Mouse (Mus musculus) frontal cortex, adult 2 months (tissue): ENCODE results near the gene Cxcl1. TPM values are rescaled to one million over a fixed set of nuclear protein-coding genes. Genes with fewer than 3 reads are reported as not detected.

ENCODE experiments used
- DNase-seq, 2 experiments: peaks; one replicate each; pipeline ENCODE4 v3.0.0; 2022; ENCODE audit warnings: low spot score in 1 of 2; ENCODE audit errors: extremely low spot score in 1 of 2
- polyA plus RNA-seq: library from polyadenylated mRNA; depleted of rRNA; stranded (reverse); fragments of >200 nt; gene quantifications from 2 replicates; pipeline ENCODE4 v1.2.3, GENCODE M21; 2012

Gene Cxcl1
- polyA plus RNA-seq, 1 experiment, result 0.32 TPM

GRCm38 (mm10) chr5:90884628-90885242 lies 6.3 kb upstream of the Cxcl1 start:
- DNase-seq, result no peak

DNA sequence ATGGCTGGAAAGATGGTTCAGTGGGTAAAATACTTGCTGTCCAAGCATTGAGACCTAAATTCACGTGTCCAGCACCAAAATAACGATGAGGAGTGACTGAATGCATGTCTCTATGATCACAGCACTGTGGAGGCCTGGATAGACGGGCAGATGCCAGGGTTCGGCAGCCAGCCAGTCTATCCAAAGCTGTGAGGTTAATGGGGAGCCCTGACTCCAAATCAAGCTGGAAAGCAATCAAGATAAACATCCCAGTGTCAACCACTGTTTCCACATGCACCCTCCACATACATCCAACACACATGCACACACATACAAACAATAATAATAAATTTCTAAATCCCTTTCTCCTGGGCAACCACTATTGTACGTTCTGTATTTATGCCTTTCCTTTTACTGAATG lies 2.4 kb upstream of the Cxcl1 start:
- no peak for DNase-seq

DNA sequence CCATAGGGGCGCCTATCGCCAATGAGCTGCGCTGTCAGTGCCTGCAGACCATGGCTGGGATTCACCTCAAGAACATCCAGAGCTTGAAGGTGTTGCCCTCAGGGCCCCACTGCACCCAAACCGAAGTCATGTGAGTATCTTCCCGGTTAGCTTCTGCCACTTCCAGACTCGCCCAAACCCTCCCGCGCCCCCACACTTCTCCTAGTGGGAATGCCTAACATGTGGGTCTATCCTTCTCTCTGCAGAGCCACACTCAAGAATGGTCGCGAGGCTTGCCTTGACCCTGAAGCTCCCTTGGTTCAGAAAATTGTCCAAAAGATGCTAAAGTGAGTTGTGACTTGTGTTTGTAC lies 398 bp downstream of the Cxcl1 start:
- DNase-seq, result no peak

DNA sequence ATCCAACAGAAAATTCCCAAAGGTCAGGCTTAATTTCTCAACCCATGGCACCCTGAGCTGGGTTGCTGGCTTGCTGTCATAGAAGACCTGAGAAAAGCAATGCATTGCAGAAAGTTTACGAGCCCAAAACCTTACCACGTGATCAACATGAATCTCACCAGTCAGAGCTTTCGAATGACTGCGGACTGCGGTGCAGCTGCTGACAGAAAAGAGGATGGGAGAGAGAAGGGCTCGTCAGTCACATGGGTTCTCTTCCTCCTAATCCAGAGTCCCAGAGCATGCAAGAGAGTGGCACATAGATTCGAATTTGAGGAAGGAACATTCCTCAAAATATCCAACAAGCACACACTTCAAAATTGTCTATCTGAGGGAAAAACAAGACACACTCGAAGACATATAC lies 3.2 kb downstream of the Cxcl1 start:
- no peak for DNase-seq

DNA sequence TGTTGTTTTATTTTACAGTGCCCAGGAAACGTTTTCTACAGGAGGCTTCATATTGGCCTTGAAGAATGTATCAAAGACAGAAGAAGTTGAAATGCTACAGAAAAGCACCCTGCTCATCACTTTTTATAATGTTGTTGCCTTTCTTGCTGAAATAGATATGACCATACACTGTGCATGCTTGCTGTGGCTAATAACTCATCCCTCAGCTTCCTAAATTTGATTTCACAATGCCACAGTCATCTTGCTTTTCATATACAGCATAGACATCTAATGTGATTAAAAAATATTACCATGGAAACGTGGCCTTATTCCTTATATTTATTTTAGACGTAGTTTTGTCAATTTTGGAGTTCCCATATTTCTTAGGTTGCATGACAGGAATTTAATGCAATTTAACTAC lies 6.4 kb downstream of the Cxcl1 start:
- no peak for DNase-seq

DNA sequence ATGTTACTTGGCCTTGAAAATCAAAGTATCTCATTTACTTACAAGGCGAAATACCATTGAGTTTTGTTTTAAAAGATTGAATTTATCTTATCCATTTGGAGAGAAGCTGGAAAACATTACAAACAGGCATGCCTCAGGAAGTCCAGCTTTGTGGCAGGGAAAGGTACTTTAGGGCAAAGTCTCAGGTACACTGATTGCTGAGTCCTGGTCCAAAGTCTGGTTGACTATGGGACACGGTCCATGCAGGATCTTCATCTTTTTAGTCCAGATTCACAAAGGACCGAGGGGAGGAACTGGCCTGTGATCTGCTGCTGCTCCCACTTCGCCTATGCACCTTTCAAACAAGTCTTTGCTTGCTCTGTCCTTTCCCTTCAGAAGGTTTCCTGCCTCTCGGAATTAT lies 8.3 kb downstream of the Cxcl1 start:
- DNase-seq, result no peak

DNA sequence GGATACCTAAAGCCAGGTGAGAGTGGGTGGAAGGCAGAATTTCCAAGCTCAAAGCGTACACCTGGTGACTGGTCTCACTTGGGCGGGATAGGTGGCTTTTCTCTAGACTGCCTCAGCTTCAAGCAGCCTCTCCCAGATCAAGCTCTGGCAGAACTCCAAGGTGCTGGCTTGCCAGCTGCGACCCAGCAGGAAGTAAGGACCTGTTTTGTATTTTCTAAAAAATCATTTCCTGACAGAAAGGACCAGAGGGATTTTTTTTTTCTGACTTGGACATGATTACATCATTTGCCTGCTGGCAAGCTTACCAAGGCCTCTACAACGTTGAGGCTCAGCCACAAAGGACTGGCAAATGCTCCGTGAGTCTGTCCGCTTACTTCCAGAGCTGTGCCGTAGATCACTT lies 9.1 kb downstream of the Cxcl1 start:
- no peak for DNase-seq

GRCm38 (mm10) chr5:90900688-90901087 lies 9.6 kb downstream of the Cxcl1 start:
- no peak for DNase-seq

- DNase-seq, result no peak
These were observed 11.6 kb downstream of the Cxcl1 start for GRCm38 (mm10) chr5:90902380-90903260.

DNA sequence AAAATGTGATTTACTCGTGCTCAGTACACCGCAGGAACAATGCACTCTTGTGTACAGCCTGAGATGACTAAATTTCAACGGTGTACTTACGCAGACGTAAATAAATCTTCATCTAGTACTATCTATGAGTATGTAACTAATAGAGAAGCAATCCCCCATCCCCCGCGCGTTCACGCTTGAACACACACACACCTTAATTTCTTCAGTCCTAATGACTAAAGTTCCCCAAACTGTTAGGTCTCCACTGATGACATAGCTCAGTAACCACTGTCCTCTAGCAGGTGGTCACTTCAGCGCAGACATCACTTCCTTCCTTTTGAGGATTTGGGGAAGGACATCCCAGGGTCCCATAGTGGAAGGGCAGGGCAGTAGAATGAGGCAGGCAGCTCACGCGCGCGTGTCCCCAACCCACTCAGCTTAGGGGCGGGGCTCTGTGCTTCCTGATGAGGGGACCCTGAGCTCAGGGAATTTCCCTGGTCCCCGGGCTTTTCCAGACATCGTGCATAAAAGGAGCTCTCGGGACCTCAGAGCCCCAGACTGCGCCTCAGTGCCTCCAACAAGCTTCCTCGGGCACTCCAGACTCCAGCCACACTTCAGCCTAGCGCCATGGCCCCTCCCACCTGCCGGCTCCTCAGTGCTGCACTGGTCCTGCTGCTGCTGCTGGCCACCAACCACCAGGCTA lies 12.4 kb downstream of the Cxcl1 start, which contains the start of gene Cxcl2:
Gene Cxcl2, plus strand, starts transcription at position 533 of the 682 bp plus-strand sequence.
- DNase-seq, result no peak

DNA sequence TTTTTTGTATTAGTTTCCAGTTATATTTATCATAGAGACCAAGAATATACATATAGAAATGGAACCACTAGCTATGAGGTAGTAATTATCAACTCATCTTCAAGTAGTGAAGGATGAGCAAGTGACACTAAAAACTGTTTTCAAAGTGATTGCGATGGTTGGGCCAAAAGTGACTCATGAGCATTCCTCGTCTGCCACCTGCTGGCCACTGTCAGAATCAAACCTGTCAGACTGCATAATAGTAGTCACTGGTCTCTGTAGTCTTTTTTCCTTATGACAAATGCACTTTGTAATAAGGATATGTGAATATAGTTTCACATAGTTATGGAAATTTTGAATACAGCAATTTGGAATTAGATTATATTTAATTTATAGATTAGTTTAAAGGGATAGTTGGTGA lies 17.9 kb downstream of the Cxcl1 start:
- peak in 1 of 2 experiments; percentile 82 for DNase-seq

- DNase-seq, result no peak
These were observed 28.5 kb downstream of the Cxcl1 start for GRCm38 (mm10) chr5:90919495-90919894.

DNA sequence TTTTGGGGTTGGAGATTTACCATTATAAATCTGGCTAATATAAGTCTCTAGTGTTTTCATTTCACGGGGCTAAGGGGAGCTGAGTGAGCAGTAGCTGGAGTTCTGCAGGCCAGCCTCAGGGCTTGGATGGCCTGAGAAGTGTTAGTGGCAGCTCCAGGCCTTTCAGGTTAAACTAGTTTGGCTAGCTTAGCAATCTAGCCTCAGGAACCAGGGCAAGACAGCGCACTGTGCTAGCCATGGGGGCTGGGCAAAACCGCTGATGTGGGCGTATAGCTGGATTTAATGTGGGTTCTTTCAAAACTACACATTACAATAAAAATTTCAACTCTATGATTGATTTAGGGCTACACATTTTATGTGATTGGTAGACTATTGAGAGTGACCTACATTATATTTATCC lies 31.9 kb downstream of the Cxcl1 start:
- DNase-seq, result no peak

- peak in 1 of 2 experiments; percentile 19 for DNase-seq
These were observed 39.5 kb downstream of the Cxcl1 start for GRCm38 (mm10) chr5:90930546-90930945.

GRCm38 (mm10) chr5:90930971-90931851 lies 40.2 kb downstream of the Cxcl1 start, which contains the start of gene Mthfd2l:
TSS of gene Mthfd2l (plus strand) at chr5:90931117.
- DNase-seq, result peak; percentile 16 to 72

DNA sequence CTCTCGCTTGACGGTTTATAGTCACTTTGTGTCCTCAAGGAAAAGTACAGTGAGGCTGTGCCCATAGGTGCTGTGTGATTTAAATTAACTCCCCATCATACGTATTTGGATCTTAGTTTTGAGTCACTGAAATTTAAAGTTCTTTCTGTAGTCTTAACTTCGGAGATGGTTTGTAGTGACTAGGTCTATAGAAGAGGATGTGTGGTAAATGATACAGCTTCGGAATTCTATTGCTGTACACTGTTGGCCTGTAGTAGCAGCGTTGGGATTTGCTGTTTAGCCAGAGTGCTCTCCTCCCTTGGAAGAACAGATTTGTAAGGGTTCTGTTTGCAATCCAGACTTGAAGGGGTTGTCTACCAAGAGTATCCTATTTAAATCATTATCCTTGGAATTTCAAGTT lies 40.9 kb downstream of the Cxcl1 start:
- DNase-seq, result no peak

- no peak for DNase-seq
These were observed 45.7 kb downstream of the Cxcl1 start for GRCm38 (mm10) chr5:90936706-90937105.
